ENCODE assay signal across 7 mouse cellular contexts in genomic region chr19:14635213-14635928, GRCm38 (mm10). TPM values are rescaled to one million over a fixed set of nuclear protein-coding genes. Genes with fewer than 3 reads are reported as not detected.
DNase-seq lines count a peak whose midpoint lies in the region; ATAC-seq lines count a peak whose summit lies in the region.

No protein-coding gene starts in this region.

- H3K27ac ChIP-seq in neural tube, embryonic 15.5 days (replicated peaks): no peak overlapping the region
- peak overlapping the region; percentile 42 for H3K27ac ChIP-seq in macrophage

- no peaks in the 10 kb centered on the region for H3K36me3 ChIP-seq in neural tube, embryonic 15.5 days
- H3K36me3 ChIP-seq in macrophage (ENCODE audit: inconsistent target): no peaks in the 10 kb centered on the region

- no peaks in the 10 kb centered on the region for H3K9me3 ChIP-seq in neural tube, embryonic 15.5 days (replicated peaks)

- no peak for ATAC-seq in neural tube, embryonic 15.5 days (ENCODE audit: low FRiP score)
- peak; percentile 86 to 89 for ATAC-seq in hematopoietic stem cell, adult 5-6 weeks (replicated peaks in 1 of 2; ENCODE audit: insufficient read depth in 1 of 2, low FRiP score in 2 of 2, low TSS enrichment in 1 of 2, low read depth in 1 of 2, poor library complexity in 2 of 2, severe bottlenecking in 2 of 2)

- no peaks in the 10 kb centered on the region for H3K27me3 ChIP-seq in neural tube, embryonic 15.5 days (replicated peaks)

- WGBS in neural tube, embryonic 15.5 days: 66% methylated on average over 10 of the region's 10 CpGs
- WGBS in macrophage (ENCODE audit: missing documents): 14% methylated on average over 10 of the region's 10 CpGs

- no peaks in the 10 kb centered on the region for H3K4me1 ChIP-seq in neural tube, embryonic 15.5 days

- H3K4me3 ChIP-seq in neural tube, embryonic 15.5 days (replicated peaks): no peak overlapping the region
- no peak overlapping the region for H3K4me3 ChIP-seq in macrophage (ENCODE audit: inconsistent target)

- no peak overlapping the region for H3K9ac ChIP-seq in neural tube, embryonic 15.5 days (replicated peaks)

- no peak overlapping the region for H3K4me2 ChIP-seq in neural tube, embryonic 15.5 days

- no peaks in the 10 kb centered on the region for H3K79me2 ChIP-seq in macrophage (ENCODE audit: inconsistent target)

- DNase-seq in neural tube, embryonic 10.5 days (ENCODE audit: extremely low spot score, low spot score): peak; percentile 28
- peak; percentile 35 for DNase-seq in embryo, embryonic 9.5 days (ENCODE audit: extremely low spot score)
- DNase-seq in ovary, adult 18-20 months (ENCODE audit: low spot score): no peak
- DNase-seq in natural killer cell, adult 2 months (ENCODE audit: low spot score in 2 of 2): no peak

RNA-seq across cellular contexts. Expression of gene Tle4, which starts 37.5 kb away (rescaled TPM):
- 22.3 and 24.3 TPM in 2 replicates for polyA plus RNA-seq in neural tube, embryonic 15.5 days (2015; fragmentation: Nextera tagmentation; extraction: Ambion mirVana)
- 21.5 and 35.5 TPM in 2 replicates for total RNA-seq in hematopoietic stem cell, adult 5-6 weeks (2017)
- 100 to 1,000 TPM in 1 of 26 experiments, 10 to 100 TPM in 25; 16.0 to 103 (median 57.8) TPM for total RNA-seq in macrophage (2018; cell fraction: chromatin; rRNA removed)
- total RNA-seq in macrophage (2018; cell fraction: cytosol; rRNA removed): 10 to 100 TPM; 21.2 to 49.0 (median 33.4) TPM
- total RNA-seq in macrophage (2018; cell fraction: nucleus; rRNA removed): 100 to 1,000 TPM in 1 of 26 experiments, 10 to 100 TPM in 25; 28.5 to 109 (median 58.0) TPM
- 17.3 to 21.9 TPM (median 20.8 TPM) in 3 replicates for polyA plus RNA-seq in macrophage (2018)

Comparison
In these comparisons a context has a peak if more than half of its experiments do, and no peak if none do; other contexts are left out.
1. DNase-seq: peak in neural tube, embryonic 10.5 days (single experiment) and embryo, embryonic 9.5 days (single experiment); none in ovary, adult 18-20 months (single experiment) and natural killer cell, adult 2 months (0 of 2).